Mouse (Mus musculus) stomach, postnatal 0 days (tissue): ENCODE results near the gene Atp6v1a. TPM values are rescaled to one million over a fixed set of nuclear protein-coding genes. Genes with fewer than 3 reads are reported as not detected.

Experiments
- ATAC-seq: fragments of 200-750 bp; cut with Nextera tagmentation; 2 replicates; pipeline ENCODE4 v1.8.0; 2017; ENCODE audit not compliant: low FRiP score, low TSS enrichment
- DNase-seq: peaks from one replicate; pipeline ENCODE4 v3.0.0-alpha.2; 2016; ENCODE audit warnings: low spot score
- H3K27ac ChIP-seq: fragments of 300-500 bp; sonication (generic); replicated peaks from 2 replicates; pipeline ENCODE4 v1.5.1; 2014; ENCODE audit warnings: mild to moderate bottlenecking, control low read depth
- H3K27me3 ChIP-seq: fragments of 300-500 bp; sonication (generic); 2 replicates; pipeline ENCODE4 v1.6.1; 2014; ENCODE audit warnings: low read length; ENCODE audit not compliant: control insufficient read depth, insufficient read depth
- H3K36me3 ChIP-seq: fragments of 300-500 bp; sonication (generic); 2 replicates; pipeline ENCODE4 v1.6.1; 2014; ENCODE audit warnings: low read length, mixed read lengths; ENCODE audit not compliant: control insufficient read depth, insufficient read depth
- H3K4me1 ChIP-seq: fragments of 300-500 bp; sonication (generic); replicated peaks from 2 replicates; pipeline ENCODE4 v1.6.1; 2014; ENCODE audit warnings: antibody characterized with exemption; ENCODE audit not compliant: control insufficient read depth, insufficient read depth
- H3K4me2 ChIP-seq: fragments of 300-500 bp; sonication (generic); replicated peaks from 2 replicates; pipeline ENCODE4 v1.6.1; 2014; ENCODE audit warnings: low read depth, mild to moderate bottlenecking, control low read depth, moderate library complexity
- H3K4me3 ChIP-seq: fragments of 300-500 bp; sonication (generic); 2 replicates; pipeline ENCODE4 v1.5.1; 2014; ENCODE audit warnings: low read depth, low read length, control low read depth
- H3K9ac ChIP-seq: fragments of 300-500 bp; sonication (generic); 2 replicates; pipeline ENCODE4 v1.6.1; 2014; ENCODE audit warnings: mild to moderate bottlenecking, low read length, control low read depth, mixed read lengths
- H3K9me3 ChIP-seq: fragments of 300-500 bp; sonication (generic); 2 replicates; pipeline ENCODE4 v1.6.1; 2016; ENCODE audit warnings: low read length; ENCODE audit not compliant: control insufficient read depth
- CTCF ChIP-seq: IDR thresholded peaks from 2 replicates; pipeline ENCODE4 v1.5.1; 2016; ENCODE audit warnings: antibody characterized with exemption, low read depth, mild to moderate bottlenecking, moderate library complexity
- EP300 ChIP-seq: optimal IDR thresholded peaks from 2 replicates; pipeline ENCODE3; 2016; ENCODE audit warnings: antibody characterized with exemption
- WGBS: fragments of 180-500 bp; shearing (Covaris S2); extraction: QIAGEN DNeasy Blood & Tissue Kit; methylation state at CpG from one replicate; pipeline ENCODE4 v1.1.7; 2014; 5-methylcytosine and 5-hydroxymethylcytosine counted together
- polyA plus RNA-seq: library from polyadenylated mRNA; unstranded; fragments of >200 nt; fragmentation: Nextera tagmentation; extraction: Ambion mirVana; gene quantifications from 2 replicates; pipeline ENCODE4 v1.2.1, GENCODE M21; 2015

The Atp6v1a gene
- polyA plus RNA-seq, 1 experiment from 2014 or later: 44.6 TPM

DNA sequence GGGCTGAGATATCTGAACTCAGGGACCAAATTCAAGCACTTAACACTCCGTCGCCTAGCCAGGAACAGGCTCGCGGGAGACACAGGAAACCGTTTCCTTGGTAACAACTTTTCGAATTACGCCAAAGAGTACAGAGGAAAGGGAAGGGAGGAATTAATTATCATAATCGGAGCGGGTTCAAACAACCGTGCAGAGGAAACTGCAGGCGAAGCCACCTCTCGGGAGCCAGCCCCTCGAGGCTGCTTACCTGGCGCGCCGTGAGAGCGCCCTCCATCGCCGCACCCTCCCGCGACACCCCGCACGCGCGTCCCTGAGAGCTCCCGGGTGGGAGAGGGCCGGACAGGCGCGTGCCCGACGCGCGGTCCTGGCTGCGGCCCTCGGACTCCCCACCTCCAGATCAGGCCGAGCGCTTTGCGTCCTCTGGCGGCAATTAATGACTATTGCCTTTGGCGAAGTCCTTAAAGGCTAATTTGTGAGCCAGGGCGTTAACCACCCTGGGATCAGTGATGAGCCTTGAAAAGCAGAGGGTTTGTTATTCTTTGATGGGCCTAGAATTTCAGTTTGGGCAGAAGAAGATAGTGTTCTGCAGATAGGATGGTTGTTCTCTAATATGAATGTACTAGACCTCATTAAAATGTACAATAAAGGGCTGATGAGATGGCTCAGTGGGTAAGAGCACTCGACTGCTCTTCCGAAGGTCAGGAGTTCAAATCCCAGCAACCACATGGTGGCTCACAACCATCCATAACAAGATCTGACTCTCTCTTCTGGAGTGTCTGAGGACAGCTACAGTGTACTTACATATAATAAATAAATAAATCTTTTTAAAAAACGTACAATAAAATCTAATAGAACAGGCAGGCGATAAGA lies 76.2 kb downstream of the Atp6v1a start, which contains the start of gene Gramd1c:
Gramd1c (minus strand) TSS at position 321 of the 870 bp plus-strand sequence.
- peak; percentile 91 for ATAC-seq
- H3K27ac ChIP-seq: peak within 1 kb of the TSS; percentile 69

DNA sequence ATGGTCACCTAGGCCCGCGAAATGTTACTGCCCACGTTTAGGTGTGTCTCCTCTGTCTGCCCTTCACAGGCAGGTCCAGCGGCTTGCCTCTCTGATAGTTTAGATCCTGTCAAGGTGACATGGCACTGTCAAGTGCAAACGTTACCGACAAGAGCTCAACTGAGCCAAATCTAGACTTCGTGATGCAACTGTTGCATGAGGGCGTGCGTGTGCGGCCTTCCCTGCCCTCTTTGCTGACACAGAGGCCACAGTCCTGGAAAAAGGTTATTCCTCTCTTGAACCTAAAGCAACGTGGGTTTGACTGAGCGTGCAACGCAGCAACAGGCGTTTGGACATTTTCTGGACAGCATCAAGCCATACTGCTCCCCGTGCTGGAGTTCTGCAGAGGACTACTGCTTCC lies 78.2 kb downstream of the Atp6v1a start:
- ATAC-seq: no peak
- 91% methylated on average over 15 of the region's 15 CpGs for WGBS
- no peak for DNase-seq

More for the DNA sequence above, 76.2 kb downstream of the Atp6v1a start, which contains the start of gene Gramd1c:
- peak; percentile 75 for DNase-seq
- TF ChIP-seq EP300: no peak
- peak; percentile 93 for TF ChIP-seq CTCF
- peak within 1 kb of the TSS; percentile 64 for H3K9ac ChIP-seq
- H3K4me2 ChIP-seq: peak within 1 kb of the TSS; percentile 69
- H3K4me3 ChIP-seq: peak within 1 kb of the TSS; percentile 63
- no peaks in the 10 kb centered on the region for H3K9me3 ChIP-seq
- WGBS: 6% methylated on average over 45 of the region's 45 CpGs
- no peaks in the 10 kb centered on the region for H3K27me3 ChIP-seq
- no peaks in the 10 kb centered on the region for H3K36me3 ChIP-seq
- H3K4me1 ChIP-seq: no peaks in the 10 kb centered on the region

DNA sequence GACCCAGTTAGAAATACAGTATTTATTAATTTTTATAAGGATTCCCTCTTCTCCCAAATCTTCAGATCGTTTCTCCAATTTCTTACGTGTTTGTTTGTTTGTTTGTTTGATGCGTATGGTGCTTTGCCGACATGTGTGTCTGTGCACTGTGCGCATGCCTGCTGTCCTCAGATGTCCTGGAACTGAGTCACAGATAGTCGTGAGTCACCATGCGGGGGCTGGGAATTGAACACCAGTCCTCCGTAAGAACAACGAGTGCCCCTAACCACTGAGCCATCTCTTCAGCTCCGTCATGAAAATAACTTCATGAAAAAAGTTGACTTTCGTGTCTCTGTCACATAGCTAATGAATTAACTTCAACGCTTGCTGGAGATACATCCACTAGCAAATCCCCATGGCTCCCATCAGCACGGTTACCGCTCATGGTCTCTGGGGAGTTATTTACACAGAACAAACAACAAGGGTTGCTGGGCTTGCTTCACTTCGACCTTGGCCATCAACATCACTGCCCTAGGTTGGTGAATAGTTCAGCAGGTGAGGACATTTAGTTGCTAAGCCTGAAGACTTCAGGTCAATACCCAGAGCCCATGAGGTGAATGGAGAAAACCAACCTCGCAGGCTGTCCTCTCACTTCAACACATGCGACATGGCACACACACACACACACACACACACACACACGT lies 78.8 kb downstream of the Atp6v1a start:
- ATAC-seq (no peak), DNase-seq (no peak)
- H3K9me3 ChIP-seq: no peaks in the 10 kb centered on the region
- 87% methylated on average over 18 of the region's 18 CpGs for WGBS
- no peak overlapping the region for H3K27ac ChIP-seq
- no peak overlapping the region for H3K4me2 ChIP-seq
- no peaks in the 10 kb centered on the region for H3K27me3 ChIP-seq
- H3K4me1 ChIP-seq: no peaks in the 10 kb centered on the region
- no peak overlapping the region for H3K4me3 ChIP-seq
- TF ChIP-seq CTCF (no peak), EP300 (no peak)
- H3K36me3 ChIP-seq: no peaks in the 10 kb centered on the region; the same call in 1 of the 2 replicates
- H3K9ac ChIP-seq: no peak overlapping the region

More for the DNA sequence above, 78.2 kb downstream of the Atp6v1a start:
- no peak overlapping the region for H3K4me3 ChIP-seq
- H3K27ac ChIP-seq: no peak overlapping the region
- H3K4me2 ChIP-seq: no peak overlapping the region
- no peaks in the 10 kb centered on the region for H3K4me1 ChIP-seq
- no peaks in the 10 kb centered on the region for H3K9me3 ChIP-seq
- H3K36me3 ChIP-seq: no peaks in the 10 kb centered on the region; the same call in 1 of the 2 replicates
- H3K27me3 ChIP-seq: no peaks in the 10 kb centered on the region
- TF ChIP-seq CTCF (no peak), EP300 (no peak)
- no peak overlapping the region for H3K9ac ChIP-seq

DNA sequence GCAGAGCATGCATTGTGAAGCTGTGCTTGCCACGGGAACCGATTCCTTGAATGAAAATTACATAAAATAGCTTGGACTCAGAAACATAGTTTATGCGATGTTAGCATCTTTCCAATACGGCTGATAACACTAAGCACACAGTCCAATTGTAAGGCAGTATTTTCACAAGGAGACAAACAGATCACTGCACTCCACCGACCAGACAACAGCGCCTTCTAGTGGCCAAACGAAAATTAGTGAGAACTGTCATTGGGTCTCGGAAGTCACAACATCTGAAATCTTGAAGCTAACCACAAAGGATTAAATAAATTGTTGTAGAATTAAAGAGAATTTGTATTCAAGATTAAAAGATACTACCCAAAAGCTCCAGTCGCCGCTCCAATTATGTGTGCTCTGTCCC lies 80.8 kb downstream of the Atp6v1a start:
- no peak overlapping the region for H3K9ac ChIP-seq
- H3K4me1 ChIP-seq: no peaks in the 10 kb centered on the region
- no peak for ATAC-seq
- no peaks in the 10 kb centered on the region for H3K27me3 ChIP-seq
- H3K4me2 ChIP-seq: no peak overlapping the region
- WGBS: 24% methylated on average over 10 of the region's 10 CpGs
- H3K27ac ChIP-seq: no peak overlapping the region
- TF ChIP-seq CTCF (peak; percentile 96), EP300 (no peak)
- H3K4me3 ChIP-seq: no peak overlapping the region
- no peaks in the 10 kb centered on the region; the same call in 1 of the 2 replicates for H3K36me3 ChIP-seq
- DNase-seq: peak; percentile 72
- no peaks in the 10 kb centered on the region for H3K9me3 ChIP-seq

DNA sequence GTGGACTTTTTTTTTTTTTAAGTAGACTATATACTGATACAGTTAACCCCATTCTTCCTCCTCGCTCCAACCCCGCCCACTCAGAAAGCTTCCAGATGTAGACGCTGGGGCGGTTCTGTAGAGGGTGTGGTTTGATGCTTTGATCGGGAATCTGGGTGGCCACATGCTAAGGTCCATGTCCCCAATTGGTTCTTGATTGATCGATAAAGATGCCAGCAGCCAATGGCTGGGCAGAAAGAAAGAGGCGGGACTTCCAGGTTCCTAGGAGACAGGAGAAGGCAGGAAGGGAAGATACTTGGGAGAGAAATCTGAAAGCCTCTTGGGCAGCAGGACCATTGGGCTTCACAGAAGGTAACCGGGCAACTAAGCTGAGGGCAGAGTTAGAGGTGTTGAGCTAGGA lies 83.7 kb downstream of the Atp6v1a start:
- H3K4me1 ChIP-seq: no peaks in the 10 kb centered on the region
- no peak for ATAC-seq
- DNase-seq: no peak
- WGBS: 66% methylated on average over 8 of the region's 8 CpGs
- no peaks in the 10 kb centered on the region for H3K27me3 ChIP-seq
- H3K9ac ChIP-seq: no peak overlapping the region
- H3K36me3 ChIP-seq: no peaks in the 10 kb centered on the region; the same call in 1 of the 2 replicates
- TF ChIP-seq EP300 (no peak), CTCF (no peak)
- no peak overlapping the region for H3K4me3 ChIP-seq
- H3K27ac ChIP-seq: no peak overlapping the region
- H3K9me3 ChIP-seq: no peaks in the 10 kb centered on the region
- no peak overlapping the region for H3K4me2 ChIP-seq

DNA sequence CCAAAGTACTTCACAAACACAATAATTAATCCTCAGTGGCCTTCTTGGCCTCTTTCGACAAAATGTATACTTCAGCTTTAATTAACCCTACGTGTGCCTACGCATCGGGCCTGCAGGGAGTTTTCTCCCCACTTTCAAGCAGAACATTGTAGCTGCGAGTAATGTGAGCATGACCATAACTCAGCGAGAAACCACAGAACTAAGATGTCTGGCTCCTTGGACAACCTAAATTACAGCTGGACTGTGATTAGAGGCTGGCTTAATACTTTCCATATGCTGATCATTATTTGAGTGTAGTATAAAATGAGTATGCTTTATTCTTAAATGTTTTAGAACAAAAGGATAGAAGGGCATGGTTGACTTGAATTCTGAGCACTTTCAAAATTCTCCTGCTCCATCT lies 86.2 kb downstream of the Atp6v1a start:
- H3K27me3 ChIP-seq: no peaks in the 10 kb centered on the region
- no peak for DNase-seq
- H3K36me3 ChIP-seq: no peaks in the 10 kb centered on the region; the same call in 1 of the 2 replicates
- ATAC-seq: no peak
- no peak overlapping the region for H3K9ac ChIP-seq
- H3K9me3 ChIP-seq: no peaks in the 10 kb centered on the region
- TF ChIP-seq CTCF (no peak), EP300 (no peak)
- no peak overlapping the region for H3K27ac ChIP-seq
- WGBS: 50% methylated on average over 6 of the region's 6 CpGs
- H3K4me2 ChIP-seq: no peak overlapping the region
- H3K4me3 ChIP-seq: no peak overlapping the region
- no peaks in the 10 kb centered on the region for H3K4me1 ChIP-seq
